Mouse (Mus musculus): ENCODE results near the gene Mansc4. TPM values are rescaled to one million over a fixed set of nuclear protein-coding genes. Genes with fewer than 3 reads are reported as not detected.

Mansc4 gene
- polyA plus RNA-seq, 2 experiments = 0.68 to 1.0 TPM

GRCm38 (mm10) chr6:147085398-147086040, 1.3 kb downstream of the Mansc4 start:
- Histone ChIP-seq H3K9ac (ENCODE audit: low read depth, low read length, severe bottlenecking) (no peak overlapping the region), H3K4me3 (replicated peaks; ENCODE audit: low read length) (no peak overlapping the region), H3K27ac (replicated peaks; ENCODE audit: low read depth, low read length) (no peak overlapping the region), H3K9me3 (ENCODE audit: control insufficient read depth, low read length) (no peaks in the 10 kb centered on the region), H3K4me1 (ENCODE audit: control insufficient read depth, insufficient read depth, low read length) (peaks cover 10% of the 10 kb centered on the region), H3K4me2 (replicated peaks; ENCODE audit: low read depth, low read length, severe bottlenecking) (no peak overlapping the region), H3K36me3 (ENCODE audit: control insufficient read depth, insufficient read depth, low read length) (no peaks in the 10 kb centered on the region), H3K27me3 (ENCODE audit: control insufficient read depth, insufficient read depth, low read length) (no peaks in the 10 kb centered on the region)
- ATAC-seq (ENCODE audit: low FRiP score, low read depth) (no peak), DNase-seq (ENCODE audit: low spot score) (no peak)
- TF ChIP-seq POLR2A (IDR thresholded peaks at IDR 0.05; ENCODE audit: borderline replicate concordance, extremely low read depth, insufficient read depth, insufficient read length) = no peak
- WGBS = 63% methylated on average over 7 of the region's 7 CpGs

- DNase-seq (ENCODE audit: low spot score) (no peak), ATAC-seq (ENCODE audit: low FRiP score, low read depth) (no peak)
- H3K27me3 ChIP-seq (ENCODE audit: control insufficient read depth, insufficient read depth, low read length) = no peaks in the 10 kb centered on the region
- H3K4me2 ChIP-seq (replicated peaks; ENCODE audit: low read depth, low read length, severe bottlenecking) = no peak overlapping the region
- H3K4me3 ChIP-seq (replicated peaks; ENCODE audit: low read length) = no peak overlapping the region
- H3K9me3 ChIP-seq (ENCODE audit: control insufficient read depth, low read length) = no peaks in the 10 kb centered on the region
- H3K4me1 ChIP-seq (ENCODE audit: control insufficient read depth, insufficient read depth, low read length) = no peaks in the 10 kb centered on the region
- H3K27ac ChIP-seq (replicated peaks; ENCODE audit: low read depth, low read length) = no peak overlapping the region
- 88% methylated on average over 10 of the region's 10 CpGs for WGBS
- H3K9ac ChIP-seq (ENCODE audit: low read depth, low read length, severe bottlenecking) = no peak overlapping the region
- TF ChIP-seq POLR2A (IDR thresholded peaks at IDR 0.05; ENCODE audit: borderline replicate concordance, extremely low read depth, insufficient read depth, insufficient read length) = no peak
- H3K36me3 ChIP-seq (ENCODE audit: control insufficient read depth, insufficient read depth, low read length) = no peaks in the 10 kb centered on the region; the same call in 1 of the 2 replicates
Measured at GRCm38 (mm10) chr6:147079919-147080318, 6.9 kb downstream of the Mansc4 start.

GRCm38 (mm10) chr6:147076878-147077277, 10.0 kb downstream of the Mansc4 start:
- Histone ChIP-seq H3K9ac (ENCODE audit: low read depth, low read length, severe bottlenecking) (no peak overlapping the region), H3K4me1 (ENCODE audit: control insufficient read depth, insufficient read depth, low read length) (no peaks in the 10 kb centered on the region), H3K27ac (replicated peaks; ENCODE audit: low read depth, low read length) (no peak overlapping the region), H3K36me3 (ENCODE audit: control insufficient read depth, insufficient read depth, low read length) (peaks cover 11% of the 10 kb centered on the region), H3K9me3 (ENCODE audit: control insufficient read depth, low read length) (no peaks in the 10 kb centered on the region), H3K4me2 (replicated peaks; ENCODE audit: low read depth, low read length, severe bottlenecking) (no peak overlapping the region), H3K27me3 (ENCODE audit: control insufficient read depth, insufficient read depth, low read length) (no peaks in the 10 kb centered on the region), H3K4me3 (replicated peaks; ENCODE audit: low read length) (no peak overlapping the region)
- no peak for DNase-seq (ENCODE audit: low spot score)
- ATAC-seq (ENCODE audit: low FRiP score, low read depth) = no peak
- TF ChIP-seq POLR2A (IDR thresholded peaks at IDR 0.05; ENCODE audit: borderline replicate concordance, extremely low read depth, insufficient read depth, insufficient read length) = no peak
- 82% methylated on average over 8 of the region's 8 CpGs for WGBS

- H3K4me2 ChIP-seq (replicated peaks; ENCODE audit: low read depth, low read length, severe bottlenecking) = no peak overlapping the region
- no peaks in the 10 kb centered on the region for H3K27me3 ChIP-seq (ENCODE audit: control insufficient read depth, insufficient read depth, low read length)
- no peaks in the 10 kb centered on the region for H3K4me1 ChIP-seq (ENCODE audit: control insufficient read depth, insufficient read depth, low read length)
- no peak overlapping the region for H3K9ac ChIP-seq (ENCODE audit: low read depth, low read length, severe bottlenecking)
- no peaks in the 10 kb centered on the region for H3K9me3 ChIP-seq (ENCODE audit: control insufficient read depth, low read length)
- no peak overlapping the region for H3K4me3 ChIP-seq (replicated peaks; ENCODE audit: low read length)
- TF ChIP-seq POLR2A (IDR thresholded peaks at IDR 0.05; ENCODE audit: borderline replicate concordance, extremely low read depth, insufficient read depth, insufficient read length) = no peak
- WGBS = 56% methylated on average over 5 of the region's 5 CpGs
- ATAC-seq (ENCODE audit: low FRiP score, low read depth) (no peak), DNase-seq (ENCODE audit: low spot score) (no peak)
- no peak overlapping the region for H3K27ac ChIP-seq (replicated peaks; ENCODE audit: low read depth, low read length)
- peaks cover 21% of the 10 kb centered on the region for H3K36me3 ChIP-seq (ENCODE audit: control insufficient read depth, insufficient read depth, low read length)
Measured at GRCm38 (mm10) chr6:147075808-147076387, 10.9 kb downstream of the Mansc4 start.

GRCm38 (mm10) chr6:147064944-147065261, 21.9 kb downstream of the Mansc4 start:
- no peak overlapping the region for H3K27ac ChIP-seq (replicated peaks; ENCODE audit: low read depth, low read length)
- no peak for TF ChIP-seq POLR2A (IDR thresholded peaks at IDR 0.05; ENCODE audit: borderline replicate concordance, extremely low read depth, insufficient read depth, insufficient read length)
- no peak for ATAC-seq (ENCODE audit: low FRiP score, low read depth)
- H3K4me1 ChIP-seq (ENCODE audit: control insufficient read depth, insufficient read depth, low read length) = peaks cover 10% of the 10 kb centered on the region
- no peak for DNase-seq (ENCODE audit: low spot score)
- H3K9ac ChIP-seq (ENCODE audit: low read depth, low read length, severe bottlenecking) = no peak overlapping the region
- no peak overlapping the region for H3K4me2 ChIP-seq (replicated peaks; ENCODE audit: low read depth, low read length, severe bottlenecking)
- H3K4me3 ChIP-seq (replicated peaks; ENCODE audit: low read length) = no peak overlapping the region
- peaks cover 54% of the 10 kb centered on the region for H3K36me3 ChIP-seq (ENCODE audit: control insufficient read depth, insufficient read depth, low read length)
- H3K27me3 ChIP-seq (ENCODE audit: control insufficient read depth, insufficient read depth, low read length) = no peaks in the 10 kb centered on the region
- 47% methylated on average over 6 of the region's 6 CpGs for WGBS
- no peaks in the 10 kb centered on the region for H3K9me3 ChIP-seq (ENCODE audit: control insufficient read depth, low read length)

Measured in limb, embryonic 14.5 days (tissue).